Mouse (Mus musculus): ENCODE data around the gene P2rx5.

GRCm38 (mm10) chr11:73219671-73220070 lies 59.5 kb downstream of the P2rx5 start:
- no peak for TF ChIP-seq ZMIZ1 (IDR thresholded peaks at IDR 0.05; ENCODE audit: low read depth, low read length)
- no peak for TF ChIP-seq MAZ (IDR thresholded peaks at IDR 0.05; ENCODE audit: low read depth, low read length)

Measured in MEL (cell line).